Mouse (Mus musculus) yolk sac, embryonic 10.5 days (tissue): ENCODE results near the gene Myrf.
A peak's percentile ranks its signal among the peaks of the same experiment; 100 is the strongest.
"Not testable (repeated sequence)": the region's sequence is repeated elsewhere in the genome, so short reads cannot be mapped to it uniquely, and the experiment has no call there.

Source experiments
- DNase-seq: peaks from one replicate; pipeline ENCODE4 v3.0.0-alpha.2; 2017; ENCODE audit warnings: low spot score

The Myrf gene

GRCm38 (mm10) chr19:10176941-10177372 is 63.6 kb downstream of the Myrf start:
- no peak for DNase-seq

DNA sequence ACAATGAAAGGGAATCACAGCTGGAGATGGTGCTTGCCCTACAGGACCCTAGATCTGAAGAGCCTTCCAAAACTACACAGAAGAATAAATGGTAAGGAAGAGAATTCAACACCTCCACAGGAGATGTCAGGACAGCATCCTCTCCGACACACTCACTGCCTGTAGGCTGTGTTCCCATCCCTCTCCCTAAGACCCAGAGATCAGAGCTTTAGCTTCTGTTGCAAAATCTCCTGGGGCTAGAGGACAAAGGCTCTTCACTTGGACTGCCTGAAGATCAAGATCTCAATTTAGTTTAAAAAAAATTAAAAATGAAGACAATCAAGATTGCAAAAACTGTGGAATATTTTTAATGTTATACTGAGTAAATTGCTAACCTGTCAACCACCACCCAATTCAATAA is 64.1 kb downstream of the Myrf start:
- no peak for DNase-seq

GRCm38 (mm10) chr19:10174956-10175355 is 65.6 kb downstream of the Myrf start:
- no peak for DNase-seq

GRCm38 (mm10) chr19:10173844-10174539 is 66.6 kb downstream of the Myrf start:
- DNase-seq: no peak

DNA sequence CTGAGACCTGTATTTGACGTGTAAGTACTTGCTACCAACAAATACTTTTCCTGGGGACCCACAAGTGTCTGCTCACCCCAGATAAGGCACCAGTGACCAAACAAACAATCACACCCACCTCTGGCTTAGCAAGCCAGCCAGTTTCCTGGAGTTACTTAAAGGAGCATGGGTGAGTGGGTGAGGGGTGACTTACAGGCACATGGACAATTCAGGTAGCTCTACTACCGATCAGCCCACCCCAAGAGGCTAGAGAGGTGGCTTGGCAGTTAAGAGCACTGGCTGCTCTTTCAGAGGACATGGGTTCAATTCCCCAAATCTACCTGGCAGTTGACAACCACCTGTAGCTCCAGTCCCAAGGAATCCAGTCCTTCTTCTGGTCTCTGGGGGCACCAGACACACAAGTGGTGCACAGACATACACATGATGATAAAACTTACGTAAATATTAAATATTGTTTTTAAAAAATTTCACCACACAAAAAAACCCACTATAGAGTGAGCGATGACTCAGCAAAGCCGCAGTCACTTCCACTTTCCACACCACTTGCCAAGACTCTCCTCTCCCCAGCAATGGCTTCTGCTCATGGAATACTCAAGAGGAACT is 67.3 kb downstream of the Myrf start:
- DNase-seq: peak; percentile 44

DNA sequence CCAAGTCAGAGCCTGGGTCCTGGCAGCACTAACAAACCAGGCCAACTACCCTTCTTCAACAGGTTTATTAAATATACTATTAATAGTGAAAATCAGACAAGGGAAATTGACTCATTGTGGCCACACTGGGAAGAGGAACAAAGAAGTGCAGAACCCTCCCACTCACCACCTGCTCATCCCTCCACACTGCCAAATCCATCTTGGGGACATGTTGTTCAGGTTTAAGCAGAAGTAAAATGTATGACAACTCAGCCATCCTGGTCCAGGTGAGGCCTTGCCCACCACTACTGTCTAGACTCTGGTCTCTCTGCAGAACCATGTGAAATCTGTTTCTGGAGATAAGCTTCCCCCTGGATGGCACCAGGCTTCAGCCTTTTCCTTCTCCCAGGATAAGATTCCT is 68.7 kb downstream of the Myrf start:
- DNase-seq: no peak

- no peak for DNase-seq
Measured at GRCm38 (mm10) chr19:10171359-10171758, 69.2 kb downstream of the Myrf start.

- DNase-seq: no peak
Measured at GRCm38 (mm10) chr19:10170466-10170865, 70.1 kb downstream of the Myrf start.

- DNase-seq: not testable (repeated sequence)
Measured at GRCm38 (mm10) chr19:10169692-10170330, 70.7 kb downstream of the Myrf start.

DNA sequence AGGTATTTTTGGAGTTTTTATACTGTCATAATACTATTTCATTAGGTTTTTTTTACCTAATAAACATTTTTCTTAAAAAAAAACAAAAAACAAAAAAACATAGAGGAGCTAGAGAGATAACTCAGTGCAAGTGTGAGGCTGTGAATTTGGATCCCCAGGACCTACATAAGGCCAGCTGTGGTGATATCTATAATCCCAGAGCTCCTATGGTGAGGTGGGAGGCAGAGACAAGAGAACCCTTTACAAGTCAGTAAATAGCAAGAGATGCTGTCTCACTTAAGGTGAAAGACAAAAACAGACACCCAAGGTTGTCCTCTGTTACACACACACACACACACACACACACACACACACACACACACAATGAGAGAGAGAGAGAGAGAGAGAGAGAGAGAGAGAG is 71.4 kb downstream of the Myrf start:
- DNase-seq: no peak

- no peak for DNase-seq
Measured at GRCm38 (mm10) chr19:10168441-10168840, 72.1 kb downstream of the Myrf start.

DNA sequence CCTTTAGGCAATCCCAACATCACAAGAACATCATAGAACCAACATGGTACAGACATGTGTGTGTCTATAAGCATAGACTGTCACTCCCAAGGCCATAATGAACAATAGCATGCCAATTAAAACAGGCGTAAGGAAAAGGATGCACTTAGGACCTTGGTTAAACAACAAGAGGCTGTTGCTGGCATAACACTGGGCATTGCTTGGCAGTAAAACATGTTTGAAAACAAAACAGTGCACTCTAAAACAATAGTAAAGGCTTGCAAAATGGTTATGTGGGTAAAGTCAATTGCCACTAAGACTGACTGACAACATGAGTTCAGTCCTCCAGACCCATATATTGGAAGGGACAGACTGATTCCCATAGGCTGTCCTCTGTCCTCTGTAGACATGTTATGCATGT is 72.6 kb downstream of the Myrf start:
- DNase-seq: no peak

DNA sequence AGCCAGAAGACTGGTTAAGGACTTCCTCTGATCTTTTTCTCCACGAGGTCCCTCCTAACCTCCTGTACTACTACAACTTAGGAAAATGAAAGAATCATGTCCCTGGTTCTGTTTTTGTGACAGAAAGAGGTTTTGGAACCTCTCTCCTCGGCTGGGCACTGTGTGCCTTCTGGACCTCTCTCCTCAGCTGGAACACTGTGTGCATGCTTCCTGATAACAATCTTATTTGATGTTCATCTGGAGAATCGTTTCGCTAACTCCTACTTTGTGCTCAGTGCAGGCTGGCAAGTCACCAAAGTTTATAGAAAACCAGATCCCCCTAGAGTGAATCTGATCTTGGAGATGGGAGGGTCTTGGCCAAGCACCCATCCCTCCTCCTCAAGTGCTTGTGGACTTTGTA is 73.4 kb downstream of the Myrf start:
- no peak for DNase-seq

GRCm38 (mm10) chr19:10165928-10166327 is 74.6 kb downstream of the Myrf start:
- DNase-seq: not testable (repeated sequence)

GRCm38 (mm10) chr19:10163896-10164295 is 76.7 kb downstream of the Myrf start:
- no peak for DNase-seq
